Mouse (Mus musculus) kidney, postnatal 25 days (tissue): ENCODE measurements around the gene Vwa5b2.

Experiments
- DNase-seq, 2 experiments: peaks; one replicate each; pipeline ENCODE4 v3.0.0; 2021; ENCODE audit warnings: mixed read lengths in 2 of 2

Gene Vwa5b2

DNA sequence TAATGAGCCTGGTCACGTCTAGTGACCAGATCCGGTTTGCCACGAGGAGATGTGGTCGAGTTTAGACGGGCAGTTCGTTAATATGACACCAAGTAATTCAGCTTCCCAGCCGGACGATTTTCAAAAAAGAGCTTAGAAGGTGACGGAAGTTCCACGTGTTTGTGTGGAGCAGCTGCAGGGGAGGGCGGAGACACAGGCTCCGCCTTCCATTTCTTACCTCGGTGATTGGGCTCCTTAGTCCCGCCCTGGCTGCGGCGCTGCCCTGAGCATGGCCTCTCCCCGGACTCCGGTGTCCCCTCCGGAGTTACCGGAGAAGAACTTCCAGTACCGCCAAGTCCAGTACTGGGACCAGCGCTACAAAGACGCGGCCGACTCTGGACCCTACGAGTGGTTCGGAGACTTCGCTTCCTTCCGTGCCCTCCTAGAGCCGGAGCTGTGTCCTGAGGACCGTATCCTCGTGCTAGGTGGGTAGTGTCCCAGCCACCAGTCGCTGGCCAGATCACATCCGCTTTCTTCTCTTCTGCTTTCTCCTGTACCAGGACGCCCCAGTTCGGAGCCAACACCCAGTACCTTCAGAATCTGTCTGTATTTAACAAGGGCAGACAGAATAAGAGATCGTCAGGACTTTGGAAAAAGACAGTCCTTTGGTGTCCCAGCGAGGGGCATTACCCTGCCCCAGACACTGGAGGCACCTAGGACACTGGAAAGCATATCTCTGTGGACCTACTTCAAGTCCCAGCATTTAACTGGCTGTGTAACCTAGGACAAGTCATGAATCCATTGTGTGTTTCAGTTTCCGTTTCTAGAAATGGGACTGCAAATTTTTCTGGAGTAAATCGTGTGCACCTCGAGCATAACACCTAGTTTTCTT is 22.3 kb downstream of the Vwa5b2 start, which contains the start of the genes Eef1akmt4, Gm49333 and Alg3:
Eef1akmt4 (plus strand) TSS at position 237 of the 871 bp plus-strand sequence.
Gm49333 (plus strand) TSS at position 254 of the 871 bp plus-strand sequence.
Alg3 (minus strand) TSS at position 379 of the 871 bp plus-strand sequence.
- peak; percentile 90 to 95 for DNase-seq

DNA sequence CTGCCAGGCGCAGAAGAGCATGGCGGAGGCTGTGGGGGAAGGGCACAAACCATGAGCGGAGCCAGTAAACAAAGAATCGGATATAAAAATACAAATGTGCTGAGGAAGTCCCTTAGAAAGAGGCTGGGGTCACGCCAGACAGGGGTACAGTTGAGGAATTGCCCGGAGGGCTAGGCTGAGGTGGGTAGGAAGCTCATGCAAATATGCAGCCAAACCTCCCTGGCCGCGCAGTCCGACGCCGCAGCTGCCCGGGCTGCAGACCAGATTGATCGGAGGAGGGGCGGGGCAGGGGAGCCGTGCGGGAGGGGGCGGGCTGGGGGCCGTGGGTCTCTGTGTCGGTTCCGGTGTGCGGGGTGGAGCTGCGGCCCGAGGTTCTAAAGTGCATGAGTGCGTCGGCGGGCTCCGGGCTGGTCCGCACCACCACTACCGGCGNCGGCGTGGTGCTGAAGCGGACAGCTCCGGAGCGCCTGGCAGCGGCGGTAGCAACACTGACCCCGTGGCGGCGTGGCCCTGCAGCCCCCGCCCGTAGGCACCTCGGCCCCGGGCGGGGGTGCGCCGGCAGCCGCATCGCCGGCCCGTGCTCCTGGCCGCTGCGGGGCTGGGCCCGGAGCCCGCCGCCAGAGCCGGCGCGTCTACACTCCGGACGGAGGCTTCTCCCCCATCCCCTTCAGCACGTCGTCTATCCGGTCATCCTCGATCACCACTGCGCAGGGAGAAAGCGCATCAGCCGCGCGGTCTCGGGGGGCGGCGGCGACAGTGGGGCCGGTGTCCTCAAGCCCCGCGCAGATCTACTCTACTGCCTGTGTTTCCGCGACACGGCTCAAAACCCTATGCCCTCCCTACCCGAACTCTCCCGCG is 30.5 kb downstream of the Vwa5b2 start:
- peak; percentile 37 to 57 for DNase-seq

DNA sequence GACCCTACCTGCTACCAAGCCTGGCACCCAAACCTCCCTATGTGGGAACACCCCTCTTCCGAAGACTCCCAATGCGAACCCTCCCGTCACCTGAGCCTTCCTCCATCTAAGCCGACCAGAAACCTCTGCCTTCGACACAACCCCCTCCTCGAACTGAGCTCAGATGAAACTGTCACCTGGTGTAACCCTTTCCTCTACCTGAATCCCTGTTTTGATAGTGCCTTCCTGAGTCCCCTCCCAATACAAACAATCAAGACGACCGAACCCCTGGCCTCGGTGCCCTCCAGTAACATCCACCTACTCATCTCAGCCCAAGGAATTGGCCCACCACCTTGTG is 31.1 kb downstream of the Vwa5b2 start:
- no peak for DNase-seq

- DNase-seq: no peak
Measured at GRCm38 (mm10) chr16:20620751-20621190, 31.5 kb downstream of the Vwa5b2 start.

DNA sequence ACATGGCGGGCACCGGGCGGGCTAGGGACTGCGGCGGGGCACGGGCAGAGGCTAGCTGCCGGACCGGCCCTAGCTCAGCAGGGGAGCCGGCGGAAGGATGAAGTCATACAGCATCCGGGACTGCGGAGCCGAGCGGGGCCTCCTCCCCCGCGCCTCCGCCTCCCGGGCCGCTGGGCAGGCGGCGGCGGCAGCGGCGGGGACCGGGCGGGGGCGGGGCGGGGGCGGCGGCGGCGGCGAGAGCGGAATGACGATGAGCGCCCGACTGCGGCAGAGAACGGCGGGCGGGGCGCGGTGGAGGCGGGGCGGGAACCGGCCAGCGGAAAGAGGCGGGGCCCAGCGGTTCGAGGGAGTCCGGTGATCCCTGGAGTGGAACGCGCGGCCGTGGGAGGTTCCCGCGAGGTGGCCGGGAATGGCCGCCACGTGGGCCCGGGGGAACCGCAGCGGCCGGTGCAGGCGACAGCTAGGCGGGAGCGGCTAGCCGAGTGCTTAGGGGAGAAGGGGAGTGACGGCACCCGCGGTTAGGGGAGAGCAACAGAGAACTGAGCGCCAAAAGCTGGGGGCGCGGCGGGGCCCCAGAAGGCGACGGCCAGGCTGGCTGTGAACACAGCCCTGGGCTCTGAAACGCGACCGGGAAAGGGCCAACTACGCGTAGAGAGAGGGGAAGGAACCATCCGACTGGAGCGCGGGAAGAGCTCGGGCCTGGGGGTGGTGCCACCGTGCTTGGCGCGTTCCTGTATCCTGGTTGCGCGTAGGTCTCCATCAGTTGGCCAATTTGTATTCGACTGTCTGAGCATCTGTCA is 32.1 kb downstream of the Vwa5b2 start, which contains the start of gene Camk2n2:
Camk2n2 (minus strand) TSS at position 97 of the 800 bp plus-strand sequence.
- DNase-seq: peak; percentile 78 to 89

- peak; percentile 25 to 63 for DNase-seq
Measured at GRCm38 (mm10) chr16:20621991-20622685, 32.9 kb downstream of the Vwa5b2 start.

- no peak for DNase-seq
Measured at GRCm38 (mm10) chr16:20623211-20623610, 33.9 kb downstream of the Vwa5b2 start.

- no peak for DNase-seq
Measured at GRCm38 (mm10) chr16:20628871-20629391, 39.7 kb downstream of the Vwa5b2 start.

- no peak for DNase-seq
Measured at GRCm38 (mm10) chr16:20629731-20630634, 40.7 kb downstream of the Vwa5b2 start, which contains the start of gene Ece2. Ece2 (plus strand) TSS chr16:20629828.

- DNase-seq: no peak
Measured at GRCm38 (mm10) chr16:20637410-20637809, 48.1 kb downstream of the Vwa5b2 start.

DNA sequence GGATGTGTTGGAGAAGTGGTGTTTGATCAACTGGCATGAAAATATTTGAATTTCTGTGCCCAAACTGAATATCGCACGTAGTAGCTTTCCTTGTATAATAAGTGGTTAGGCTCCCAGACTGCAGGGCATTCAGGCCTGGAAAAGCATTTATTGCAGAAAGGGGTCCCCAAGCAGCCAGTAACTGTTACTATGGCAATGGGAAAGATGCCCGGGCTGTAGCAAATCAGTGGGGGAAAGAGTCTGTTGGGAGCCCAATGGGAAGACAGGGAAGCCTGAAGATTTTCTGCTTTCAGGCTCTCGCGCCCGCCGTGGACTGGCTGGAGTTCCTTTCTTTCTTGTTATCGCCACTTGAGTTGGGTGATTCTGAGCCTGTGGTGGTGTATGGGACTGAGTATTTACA is 49.1 kb downstream of the Vwa5b2 start:
- DNase-seq: no peak

GRCm38 (mm10) chr16:20642161-20642560 is 52.9 kb downstream of the Vwa5b2 start:
- peak; percentile 83 for DNase-seq

- DNase-seq: no peak
Measured at GRCm38 (mm10) chr16:20643911-20644310, 54.6 kb downstream of the Vwa5b2 start.

DNA sequence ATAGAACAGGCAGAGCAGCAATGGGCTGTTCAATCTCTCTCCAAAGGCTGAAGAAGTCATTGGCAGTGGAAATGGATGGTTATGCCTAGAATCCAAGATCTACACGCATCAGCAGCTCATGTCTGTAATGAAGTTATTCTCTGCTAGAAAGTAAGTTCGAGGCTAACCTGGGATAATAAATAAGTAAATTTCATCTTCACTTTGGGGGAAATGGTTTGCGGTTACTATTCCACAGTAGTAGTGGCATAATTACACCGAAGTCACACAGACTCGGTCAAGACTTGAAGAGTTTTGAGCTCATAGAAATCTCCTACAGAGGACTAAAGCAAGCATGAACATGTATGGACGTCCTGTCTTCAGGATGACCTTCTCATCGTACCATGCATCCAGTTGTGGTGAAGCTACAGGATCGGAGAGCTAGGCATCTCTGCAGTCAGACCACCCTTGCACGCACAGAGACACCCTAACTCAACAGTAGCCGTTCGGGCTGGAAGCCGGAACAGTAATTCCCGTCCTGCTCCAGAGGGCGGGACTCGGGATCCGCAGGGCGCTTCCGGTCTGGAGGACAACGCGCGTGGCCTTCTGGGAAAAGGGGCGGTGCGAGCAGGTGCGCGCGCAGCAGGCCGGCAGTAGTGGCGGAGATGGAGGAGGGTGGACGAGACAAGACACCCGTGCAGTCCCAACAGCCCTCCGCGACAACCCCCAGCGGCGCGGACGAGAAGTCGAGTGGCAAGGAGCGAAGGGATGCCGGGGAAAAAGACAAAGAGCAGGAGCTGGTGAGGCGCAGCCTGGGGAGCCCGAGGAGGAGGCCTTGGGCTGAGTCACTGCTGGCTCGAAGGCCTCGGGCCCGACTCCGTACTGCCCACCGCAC is 62.0 kb downstream of the Vwa5b2 start, which contains the start of gene Psmd2:
Psmd2 (plus strand) TSS at position 577 of the 871 bp plus-strand sequence.
- DNase-seq: peak; percentile 98

GRCm38 (mm10) chr16:20651947-20652310 is 62.7 kb downstream of the Vwa5b2 start:
- DNase-seq: no peak

DNA sequence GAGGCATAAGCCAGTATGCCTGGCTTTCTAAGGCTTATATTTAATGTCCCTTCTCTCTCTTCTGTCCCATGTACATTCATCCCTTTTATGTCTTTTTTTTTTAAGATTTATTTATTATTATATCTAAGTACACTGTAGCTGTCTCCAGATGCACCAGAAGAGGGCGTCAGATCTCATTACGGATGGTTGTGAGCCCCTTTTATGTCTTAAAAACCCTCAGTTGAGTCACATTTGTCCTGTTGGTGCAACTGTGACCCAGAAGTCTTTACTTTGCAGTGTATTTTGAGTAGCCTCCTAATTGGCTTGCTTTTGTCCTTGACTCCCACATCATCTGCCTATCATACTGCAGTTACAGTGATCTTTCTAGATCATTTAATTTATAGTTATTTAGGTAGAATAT is 64.0 kb downstream of the Vwa5b2 start:
- no peak for DNase-seq
